Mouse (Mus musculus) hindbrain, postnatal 0 days (tissue): Measurements from ENCODE around the gene Washc4. TPM values are rescaled to one million over a fixed set of nuclear protein-coding genes. Genes with fewer than 3 reads are reported as not detected.

ENCODE experiments used
- ATAC-seq: fragments of 200-750 bp; cut with Nextera tagmentation; 2 replicates; pipeline ENCODE4 v1.8.0; 2017; ENCODE audit warnings: mild to moderate bottlenecking, moderate TSS enrichment, moderate library complexity
- DNase-seq: peaks from one replicate; pipeline ENCODE4 v3.0.0-alpha.2; 2015; ENCODE audit warnings: low spot score
- H3K27ac ChIP-seq: fragments of 300-500 bp; sonication (generic); 2 replicates; pipeline ENCODE4 v1.5.1; 2014; ENCODE audit warnings: mild to moderate bottlenecking
- H3K27me3 ChIP-seq: fragments of 300-500 bp; sonication (generic); 2 replicates; pipeline ENCODE4 v1.6.1; 2014; ENCODE audit warnings: low read length, mixed read lengths; ENCODE audit not compliant: insufficient read depth
- H3K36me3 ChIP-seq: fragments of 300-500 bp; sonication (generic); 2 replicates; pipeline ENCODE4 v1.6.1; 2014; ENCODE audit warnings: low read length, mixed read lengths; ENCODE audit not compliant: insufficient read depth
- H3K4me1 ChIP-seq: fragments of 300-500 bp; sonication (generic); 2 replicates; pipeline ENCODE4 v1.6.1; 2014; ENCODE audit warnings: antibody characterized with exemption, low read length, mixed read lengths; ENCODE audit not compliant: insufficient read depth
- H3K4me2 ChIP-seq: fragments of 300-500 bp; sonication (generic); 2 replicates; pipeline ENCODE4 v1.6.1; 2014; ENCODE audit warnings: low read depth, mild to moderate bottlenecking, low read length, moderate library complexity, mixed read lengths
- H3K4me3 ChIP-seq: fragments of 300-500 bp; sonication (generic); 2 replicates; pipeline ENCODE4 v1.5.1; 2014; ENCODE audit warnings: low read length
- H3K9ac ChIP-seq: fragments of 300-500 bp; sonication (generic); replicated peaks from 2 replicates; pipeline ENCODE4 v1.6.1; 2014; ENCODE audit warnings: mild to moderate bottlenecking, low read length, moderate library complexity, mixed read lengths
- H3K9me3 ChIP-seq: fragments of 300-500 bp; sonication (generic); 2 replicates; pipeline ENCODE4 v1.6.1; 2016; ENCODE audit warnings: low read length, mixed read lengths
- CTCF ChIP-seq: IDR thresholded peaks from 2 replicates; pipeline ENCODE4 v1.5.1; 2016; ENCODE audit warnings: antibody characterized with exemption, control low read depth, low read depth
- WGBS: fragments of 180-500 bp; shearing (Covaris S2); extraction: QIAGEN DNeasy Blood & Tissue Kit; methylation state at CpG from one replicate; pipeline ENCODE4 v1.1.7; 2014; 5-methylcytosine and 5-hydroxymethylcytosine counted together
- polyA plus RNA-seq: library from polyadenylated mRNA; unstranded; fragments of >200 nt; fragmentation: Nextera tagmentation; extraction: Ambion mirVana; gene quantifications from 2 replicates; pipeline ENCODE4 v1.2.1, GENCODE M21; 2015
- total RNA-seq: library from RNA; depleted of rRNA; stranded (reverse); fragments of >200 nt; gene quantifications from 2 replicates; pipeline ENCODE4 v1.2.3, GENCODE M21; 2014; rRNA removed

Washc4 gene
- total and polyA plus RNA-seq, 2 experiments from 2014 or later, result 17.6 to 18.5 TPM

- DNase-seq (no peak), ATAC-seq (no peak)
- H3K4me3 ChIP-seq, result no peak overlapping the region
- no peaks in the 10 kb centered on the region for H3K27me3 ChIP-seq
- H3K9ac ChIP-seq, result no peak overlapping the region; the same call in 1 of the 2 replicates
- TF ChIP-seq CTCF, result no peak
- no peaks in the 10 kb centered on the region; the same call in 1 of the 2 replicates for H3K36me3 ChIP-seq
- H3K4me1 ChIP-seq, result peaks cover 41% of the 10 kb centered on the region
- H3K4me2 ChIP-seq, result no peak overlapping the region
- no peaks in the 10 kb centered on the region for H3K9me3 ChIP-seq
- H3K27ac ChIP-seq, result peak overlapping the region; percentile 41
- WGBS, result 74% methylated on average over 8 of the region's 8 CpGs
These were observed 100.6 kb downstream of the Washc4 start for GRCm38 (mm10) chr10:83644167-83644566.

- peak overlapping the region; percentile 35 for H3K4me2 ChIP-seq
- WGBS, result 42% methylated on average over 16 of the region's 16 CpGs
- H3K27me3 ChIP-seq, result no peaks in the 10 kb centered on the region
- no peak overlapping the region for H3K4me3 ChIP-seq
- TF ChIP-seq CTCF, result no peak
- ATAC-seq (0 out of 2 replicates have a peak, but pooled peaks have one; percentile 6), DNase-seq (peak; percentile 33)
- no peaks in the 10 kb centered on the region for H3K36me3 ChIP-seq
- H3K27ac ChIP-seq, result peak overlapping the region; percentile 76
- H3K9ac ChIP-seq, result peak overlapping the region; percentile 40; the same call in 1 of the 2 replicates
- peaks cover 41% of the 10 kb centered on the region for H3K4me1 ChIP-seq
- H3K9me3 ChIP-seq, result no peaks in the 10 kb centered on the region
These were observed 101.5 kb downstream of the Washc4 start for GRCm38 (mm10) chr10:83644865-83645715.

GRCm38 (mm10) chr10:83645716-83645990 lies 102.1 kb downstream of the Washc4 start:
- Histone ChIP-seq H3K4me1 (peaks cover 41% of the 10 kb centered on the region), H3K4me3 (no peak overlapping the region), H3K27me3 (no peaks in the 10 kb centered on the region), H3K27ac (0 out of 2 replicates have a peak overlapping the region, but pooled peaks have one; percentile 76), H3K4me2 (no peak overlapping the region), H3K9ac (no peak overlapping the region; the same call in 1 of the 2 replicates), H3K9me3 (no peaks in the 10 kb centered on the region), H3K36me3 (no peaks in the 10 kb centered on the region)
- TF ChIP-seq CTCF, result no peak
- ATAC-seq (no peak), DNase-seq (no peak)
- 85% methylated on average over 3 of the region's 3 CpGs for WGBS

Other genes starting within 250 kb of the Washc4 start
- gene Slc41a2, start 205.9 kb upstream of the Washc4 start, total RNA-seq, result 29.8 and 43.1 TPM in 2 replicates
- gene Slc41a2, start 205.9 kb upstream of the Washc4 start, polyA plus RNA-seq, result 10.3 and 10.8 TPM in 2 replicates
- gene D10Wsu102e, start 183.5 kb upstream of the Washc4 start, total RNA-seq, result 2.1 and 2.2 TPM in 2 replicates
- gene D10Wsu102e, start 183.5 kb upstream of the Washc4 start, polyA plus RNA-seq, result 0.60 and 0.61 TPM in 2 replicates
- 14.4 and 18.7 TPM in 2 replicates for gene Aldh1l2, start 9.6 kb upstream of the Washc4 start, total RNA-seq
- gene Aldh1l2, start 9.6 kb upstream of the Washc4 start, polyA plus RNA-seq, result 7.4 and 9.0 TPM in 2 replicates
- gene Appl2, start 105.0 kb downstream of the Washc4 start, total RNA-seq, result 42.2 and 65.0 TPM in 2 replicates
- 45.2 and 48.6 TPM in 2 replicates for gene Appl2, start 105.0 kb downstream of the Washc4 start, polyA plus RNA-seq
- gene 1500009L16Rik, start 179.1 kb downstream of the Washc4 start, total RNA-seq, result 31.7 and 37.6 TPM in 2 replicates
- 98.9 and 108 TPM in 2 replicates for gene 1500009L16Rik, start 179.1 kb downstream of the Washc4 start, polyA plus RNA-seq